Mouse (Mus musculus) ES-E14 (cell line): ENCODE measurements at regions not wholly inside any gene's neighbourhood (a gene's known extent, or its start where the extent isn't known, plus 50 kb on each side); places are given as distances from the start of the nearest gene placed in this dataset.

Experiments used
- CHD2 ChIP-seq: IDR thresholded peaks from 2 replicates; pipeline ENCODE4 v1.6.1; 2014; ENCODE audit warnings: mild to moderate bottlenecking, low read depth, low read length, inconsistent platforms
- HCFC1 ChIP-seq: IDR thresholded peaks from 2 replicates; pipeline ENCODE4 v1.6.1; 2012; ENCODE audit warnings: low read length, inconsistent platforms, borderline replicate concordance; ENCODE audit not compliant: insufficient read depth
- MAFK ChIP-seq: IDR thresholded peaks from 2 replicates; pipeline ENCODE4 v1.6.1; 2014; ENCODE audit warnings: mild to moderate bottlenecking, low read depth, low read length, inconsistent platforms; ENCODE audit not compliant: insufficient read depth
- ZC3H11A ChIP-seq: IDR thresholded peaks from 2 replicates; pipeline ENCODE4 v1.6.1; 2012; ENCODE audit warnings: low read depth, mild to moderate bottlenecking, inconsistent platforms, low read length, borderline replicate concordance
- ZNF384 ChIP-seq: IDR thresholded peaks from 2 replicates; pipeline ENCODE4 v1.6.1; 2012; ENCODE audit warnings: low read depth, low read length, inconsistent platforms

DNA sequence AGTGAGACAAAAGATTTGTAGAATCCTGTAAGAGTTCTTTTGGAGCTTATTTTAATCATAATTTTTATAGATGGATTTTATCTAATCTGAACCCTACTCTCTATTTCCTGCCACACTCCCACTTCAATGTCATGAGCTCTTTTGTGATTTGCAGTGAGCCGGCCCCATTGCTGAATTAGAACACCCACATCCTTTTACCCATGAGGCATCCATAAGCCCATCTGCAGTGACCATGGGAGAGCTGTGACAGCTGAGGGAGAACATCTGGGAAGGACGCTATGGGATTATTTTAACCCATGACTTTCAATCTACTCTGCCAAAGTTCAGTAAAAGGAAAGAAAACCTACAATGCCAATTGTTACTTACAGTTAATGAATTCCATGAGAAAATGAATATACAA lies 337.8 kb upstream of the Dcn start:
- TF ChIP-seq ZC3H11A, result no peak
- TF ChIP-seq ZNF384, result no peak
- TF ChIP-seq CHD2, result no peak
- TF ChIP-seq HCFC1, result no peak
- TF ChIP-seq MAFK, result no peak
